Mouse (Mus musculus) right cerebral cortex, postnatal 25 days (tissue): ENCODE measurements around the gene Btn2a2.

ENCODE experiments used
- DNase-seq: peaks from one replicate; pipeline ENCODE4 v3.0.0; 2022

Btn2a2 gene

GRCm38 (mm10) chr13:23521703-23522102 is 33.0 kb upstream of the Btn2a2 start:
- DNase-seq = peak; percentile 49

GRCm38 (mm10) chr13:23519416-23519815 is 30.8 kb upstream of the Btn2a2 start:
- DNase-seq = peak; percentile 69

GRCm38 (mm10) chr13:23518885-23519284 is 30.2 kb upstream of the Btn2a2 start:
- peak; percentile 58 for DNase-seq

- no peak for DNase-seq
These were observed 29.6 kb upstream of the Btn2a2 start for GRCm38 (mm10) chr13:23518295-23518603.

- DNase-seq = peak; percentile 83
These were observed 29.1 kb upstream of the Btn2a2 start for GRCm38 (mm10) chr13:23517603-23518294.

GRCm38 (mm10) chr13:23516822-23517602 is 28.4 kb upstream of the Btn2a2 start:
- peak; percentile 52 for DNase-seq

- no peak for DNase-seq
These were observed 27.4 kb upstream of the Btn2a2 start for GRCm38 (mm10) chr13:23515826-23516620.

- no peak for DNase-seq
These were observed 26.6 kb upstream of the Btn2a2 start for GRCm38 (mm10) chr13:23515281-23515680.

- no peak for DNase-seq
These were observed 24.9 kb upstream of the Btn2a2 start for GRCm38 (mm10) chr13:23513517-23513916.

GRCm38 (mm10) chr13:23510127-23510526 is 21.5 kb upstream of the Btn2a2 start:
- no peak for DNase-seq

GRCm38 (mm10) chr13:23506819-23507515 is 18.3 kb upstream of the Btn2a2 start:
- DNase-seq = no peak

- no peak for DNase-seq
These were observed 17.7 kb upstream of the Btn2a2 start for GRCm38 (mm10) chr13:23506351-23506750.

- no peak for DNase-seq
These were observed 17.1 kb upstream of the Btn2a2 start for GRCm38 (mm10) chr13:23505662-23506345.

GRCm38 (mm10) chr13:23503797-23504196 is 15.1 kb upstream of the Btn2a2 start:
- DNase-seq = no peak

GRCm38 (mm10) chr13:23502916-23503315 is 14.3 kb upstream of the Btn2a2 start:
- DNase-seq = no peak

GRCm38 (mm10) chr13:23502031-23502567 is 13.4 kb upstream of the Btn2a2 start:
- DNase-seq = no peak

- DNase-seq = no peak
These were observed 12.9 kb upstream of the Btn2a2 start for GRCm38 (mm10) chr13:23501511-23501910.

GRCm38 (mm10) chr13:23500424-23501200 is 12.0 kb upstream of the Btn2a2 start:
- DNase-seq = peak; percentile 74

- DNase-seq = no peak
These were observed 11.3 kb upstream of the Btn2a2 start for GRCm38 (mm10) chr13:23499943-23500342.

GRCm38 (mm10) chr13:23498653-23499052 is 10.0 kb upstream of the Btn2a2 start:
- DNase-seq = no peak

- DNase-seq = no peak
These were observed 9.1 kb upstream of the Btn2a2 start for GRCm38 (mm10) chr13:23497656-23498321.
